Mouse (Mus musculus): ENCODE results near the gene Agrn.

Agrn gene

GRCm38 (mm10) chr4:156202462-156202893 is 5.2 kb upstream of the Agrn start:
- CTCF ChIA-PET, result no interaction called here

- CTCF ChIA-PET, result interaction anchor here (0.7 to 1.1 kb wide), 2 partner anchors 8 to 21 kb away, joined by 4 to 9 read pairs; no protein-coding TSS in a partner anchor
Observed at GRCm38 (mm10) chr4:156200623-156201475, 3.6 kb upstream of the Agrn start, which contains the start of gene Isg15. Gene Isg15 (minus strand): TSS chr4:156200818.

- CTCF ChIA-PET, result interaction anchor here (0.6 to 0.9 kb wide), 2 partner anchors 25 to 120 kb away, joined by 3 to 10 read pairs; no protein-coding TSS in a partner anchor
Observed at GRCm38 (mm10) chr4:156197829-156198205, 529 bp upstream of the Agrn start.

GRCm38 (mm10) chr4:156195927-156196870 is 1.1 kb downstream of the Agrn start:
- CTCF ChIA-PET, result no interaction called here

- CTCF ChIA-PET, result no interaction called here
Observed at GRCm38 (mm10) chr4:156194346-156194745, 2.9 kb downstream of the Agrn start.

GRCm38 (mm10) chr4:156193906-156194305 is 3.4 kb downstream of the Agrn start:
- CTCF ChIA-PET, result no interaction called here

- CTCF ChIA-PET, result no interaction called here
Observed at GRCm38 (mm10) chr4:156193200-156193590, 4.1 kb downstream of the Agrn start.

- CTCF ChIA-PET, result interaction anchor here (0.6 kb wide), 1 partner anchor 9 kb away, joined by 4 read pairs; no protein-coding TSS in a partner anchor
Observed at GRCm38 (mm10) chr4:156192421-156193199, 4.7 kb downstream of the Agrn start.

GRCm38 (mm10) chr4:156188811-156189323 is 8.4 kb downstream of the Agrn start:
- CTCF ChIA-PET, result no interaction called here

GRCm38 (mm10) chr4:156188162-156188810 is 9.0 kb downstream of the Agrn start:
- CTCF ChIA-PET, result no interaction called here

GRCm38 (mm10) chr4:156185950-156186850 is 11.1 kb downstream of the Agrn start:
- CTCF ChIA-PET, result no interaction called here

GRCm38 (mm10) chr4:156185456-156185949 is 11.8 kb downstream of the Agrn start:
- CTCF ChIA-PET, result no interaction called here

- CTCF ChIA-PET, result no interaction called here
Observed at GRCm38 (mm10) chr4:156184291-156184954, 12.9 kb downstream of the Agrn start.

GRCm38 (mm10) chr4:156183747-156184146 is 13.5 kb downstream of the Agrn start:
- CTCF ChIA-PET, result no interaction called here

- CTCF ChIA-PET, result no interaction called here
Observed at GRCm38 (mm10) chr4:156177630-156178029, 19.7 kb downstream of the Agrn start.

- CTCF ChIA-PET, result no interaction called here
Observed at GRCm38 (mm10) chr4:156171828-156172227, 25.5 kb downstream of the Agrn start.

- CTCF ChIA-PET, result no interaction called here
Observed at GRCm38 (mm10) chr4:156169129-156169528, 28.2 kb downstream of the Agrn start.

- CTCF ChIA-PET, result no interaction called here
Observed at GRCm38 (mm10) chr4:156168611-156169010, 28.7 kb downstream of the Agrn start.

GRCm38 (mm10) chr4:156166477-156166876 is 30.8 kb downstream of the Agrn start:
- CTCF ChIA-PET, result no interaction called here

Data from spleen, embryonic (tissue).